Mouse (Mus musculus) urinary bladder, postnatal 10 days (tissue): Measurements from ENCODE around the gene Capza1.
A peak's percentile ranks its signal among the peaks of the same experiment; 100 is the strongest.

Experiments used
- DNase-seq: peaks from one replicate; pipeline ENCODE4 v3.0.0; 2022; ENCODE audit warnings: low spot score

Gene Capza1

DNA sequence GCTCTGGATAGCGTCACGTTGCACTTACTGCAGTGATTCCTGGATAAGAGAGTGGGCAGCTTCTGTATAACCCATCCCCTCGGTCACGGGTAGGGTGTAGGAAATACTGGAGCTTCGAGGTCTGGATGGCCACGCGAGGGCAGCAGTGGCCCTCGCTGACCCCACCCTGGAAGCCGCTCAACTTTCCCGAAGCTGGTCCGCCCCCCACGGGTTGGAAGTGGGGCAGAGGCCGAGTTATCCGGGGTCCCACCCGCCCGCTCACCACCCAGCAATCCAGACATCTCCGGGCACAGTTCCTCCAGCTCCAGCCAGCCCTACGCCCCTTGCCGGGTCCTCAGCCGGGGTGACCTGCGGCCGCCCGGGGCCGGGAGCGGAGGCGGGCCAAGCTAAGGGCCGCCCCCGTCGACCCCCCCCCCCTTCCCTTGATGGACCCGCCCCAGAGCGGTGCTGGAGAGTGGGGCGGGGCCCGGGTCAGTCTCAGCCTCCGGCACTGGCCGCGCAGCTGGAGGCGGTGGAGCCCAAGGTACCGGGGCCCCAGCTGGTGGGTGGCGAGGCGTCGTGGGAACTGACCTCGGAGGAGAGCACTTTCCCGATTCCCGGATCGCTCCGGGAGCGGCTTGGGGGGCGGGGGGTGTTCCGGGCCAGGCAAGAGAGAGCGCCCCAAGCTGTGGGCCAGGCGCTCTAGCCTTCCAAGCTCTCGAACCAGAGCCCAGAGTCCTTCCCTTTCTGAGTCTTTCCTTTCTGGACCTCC lies 75.6 kb downstream of the Capza1 start:
- DNase-seq: peak; percentile 45

- DNase-seq: no peak
Measured at GRCm38 (mm10) chr3:104788075-104788474, 76.2 kb downstream of the Capza1 start, which contains the start of gene Rhoc. TSS of gene Rhoc (plus strand) at chr3:104788375.

- DNase-seq: no peak
Measured at GRCm38 (mm10) chr3:104785284-104785683, 79.0 kb downstream of the Capza1 start.

- no peak for DNase-seq
Measured at GRCm38 (mm10) chr3:104783971-104784500, 80.3 kb downstream of the Capza1 start.

GRCm38 (mm10) chr3:104782061-104782681 lies 82.1 kb downstream of the Capza1 start:
- no peak for DNase-seq

DNA sequence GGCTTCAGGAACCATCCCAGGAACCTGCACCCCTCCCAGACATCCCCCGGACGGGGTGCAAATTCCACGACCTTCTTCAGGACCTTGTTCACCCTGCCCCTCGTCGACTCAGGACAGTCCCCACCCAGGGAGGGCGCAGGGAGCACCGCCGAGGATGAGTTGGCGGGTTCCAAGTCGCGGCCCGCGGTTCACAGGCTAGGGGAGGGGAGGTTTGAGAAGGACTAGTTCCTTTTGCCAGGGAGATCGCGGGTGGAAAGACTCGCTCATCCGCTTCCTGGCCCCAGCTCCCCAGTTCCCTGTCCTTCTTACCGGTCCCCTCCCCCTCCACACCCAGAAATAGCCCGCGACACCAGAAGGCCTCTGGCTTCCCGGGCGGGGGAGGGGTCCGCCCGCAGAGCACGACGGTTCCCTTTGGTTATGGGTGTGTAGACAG lies 82.8 kb downstream of the Capza1 start, which contains the start of gene Fam19a3:
TSS of gene Fam19a3 (minus strand) at position 370 of the 433 bp plus-strand sequence.
- no peak for DNase-seq

GRCm38 (mm10) chr3:104780561-104781420 lies 83.5 kb downstream of the Capza1 start, which contains the start of gene Ppm1j:
TSS of gene Ppm1j (plus strand) at chr3:104781056.
- no peak for DNase-seq

DNA sequence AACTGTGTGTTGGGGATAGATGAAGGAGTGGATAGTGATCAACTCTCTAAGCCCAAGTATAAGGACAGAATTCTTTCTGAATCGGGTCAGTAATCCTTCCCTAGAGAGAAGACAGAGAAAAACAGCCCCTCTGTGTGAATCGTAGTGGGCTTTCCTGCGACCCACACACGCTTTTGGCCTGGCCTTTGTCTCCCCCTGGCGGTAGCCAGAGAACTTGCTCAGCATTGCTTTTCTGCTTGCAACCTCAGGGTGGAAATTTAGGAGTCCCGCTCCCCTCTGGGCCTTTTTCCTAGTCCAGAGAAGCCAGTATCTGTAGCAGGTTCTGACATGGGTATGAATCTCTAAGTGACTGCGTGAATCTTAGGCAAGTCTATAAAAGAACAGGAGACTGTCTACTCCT lies 84.4 kb downstream of the Capza1 start:
- DNase-seq: no peak

DNA sequence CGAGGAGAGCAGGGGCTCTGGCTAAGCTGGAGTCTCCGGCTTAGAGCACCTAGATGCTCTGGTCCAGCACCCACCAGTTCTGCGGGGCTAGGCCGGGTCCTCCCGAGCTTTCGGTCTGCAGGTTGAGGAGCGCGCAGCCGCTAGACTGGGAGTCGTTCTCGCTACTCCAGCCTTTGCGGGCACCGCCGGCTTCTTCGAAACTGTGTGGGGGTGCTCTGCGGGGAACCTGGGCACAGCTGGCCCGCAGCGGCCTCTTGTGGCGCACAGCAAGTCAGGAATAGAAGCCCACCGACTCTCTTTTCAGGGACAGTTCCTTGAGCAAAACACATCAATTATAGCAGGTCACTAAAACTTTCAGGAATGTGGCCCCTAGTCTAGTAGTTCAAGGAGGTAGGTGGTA lies 87.0 kb downstream of the Capza1 start:
- DNase-seq: no peak

DNA sequence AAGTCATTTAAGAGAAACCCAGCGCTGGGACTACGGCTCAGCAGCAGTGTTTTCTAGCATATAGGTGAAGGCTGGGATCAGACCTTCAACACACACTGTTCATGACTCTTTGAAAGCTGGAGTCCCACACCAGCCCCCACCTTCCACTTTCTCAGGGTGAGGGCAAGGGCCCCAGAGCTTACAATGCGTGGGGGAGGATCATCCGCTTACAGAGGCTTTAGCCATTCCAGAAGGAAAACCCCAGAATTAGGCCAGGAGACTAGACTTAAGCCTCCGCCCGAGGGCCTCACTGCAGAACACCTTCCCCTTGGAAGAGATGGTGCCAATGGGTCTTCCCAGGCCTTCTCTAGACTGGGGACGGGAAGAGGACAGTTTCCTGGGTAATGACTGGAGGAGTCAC lies 91.0 kb downstream of the Capza1 start:
- no peak for DNase-seq
